Mouse (Mus musculus): ENCODE results near the gene Vmn1r175.

- TF ChIP-seq CTCF (IDR thresholded peaks at IDR 0.05; ENCODE audit: low read depth, low read length) (no peak), POLR2A (IDR thresholded peaks at IDR 0.05; ENCODE audit: extremely low read depth, insufficient read depth, low read length) (no peak)
Observed at GRCm38 (mm10) chr7:23784526-23784925, 25.9 kb downstream of the Vmn1r175 start.

Measured in liver, adult 2 months (tissue).